Mouse (Mus musculus): ENCODE data around the gene Elf2.

DNA sequence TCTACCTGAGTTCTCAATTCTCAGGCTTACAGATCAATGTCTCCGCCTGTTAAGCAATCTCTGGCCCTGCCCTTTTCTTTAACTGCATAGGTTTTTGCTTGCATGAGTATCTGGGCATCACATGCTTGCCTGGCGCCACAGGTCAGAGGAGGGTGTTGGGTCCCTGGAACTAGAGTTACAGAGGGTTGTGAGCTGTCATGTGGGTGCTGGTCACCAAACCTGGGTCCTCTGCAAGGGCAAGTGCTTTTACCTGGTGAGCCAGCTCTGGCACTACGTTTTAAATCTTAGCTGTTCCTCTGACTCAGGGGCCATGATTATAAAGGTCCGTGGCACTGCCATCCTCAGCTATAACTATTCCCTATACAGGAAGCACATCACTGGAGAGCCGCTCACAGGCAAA lies 19.3 kb downstream of the Elf2 start:
- TF ChIP-seq POLR2A (IDR thresholded peaks at IDR 0.05; ENCODE audit: low read depth, low read length) (no peak), CTCF (conservative IDR thresholded peaks at IDR 0.05; ENCODE audit: insufficient read depth, insufficient read length, low read depth, low read length) (no peak)
